Mouse (Mus musculus) heart, postnatal 0 days (tissue): Measurements from ENCODE around the gene Cep78.

Source experiments
- CTCF ChIP-seq: IDR thresholded peaks from 2 replicates; pipeline ENCODE4 v1.5.1; 2016; ENCODE audit warnings: antibody characterized with exemption, control low read depth, low read depth
- EP300 ChIP-seq: IDR thresholded peaks from 2 replicates; pipeline ENCODE4 v1.6.1; 2016; ENCODE audit warnings: antibody characterized with exemption, low read depth

- TF ChIP-seq CTCF = no peak
- no peak for TF ChIP-seq EP300
Observed at GRCm38 (mm10) chr19:15983739-15984344, 947 bp downstream of the Cep78 start.
